Mouse (Mus musculus): ENCODE data around the gene Prkn. TPM values are rescaled to one million over a fixed set of nuclear protein-coding genes. Genes with fewer than 3 reads are reported as not detected.
A peak's percentile ranks its signal among the peaks of the same experiment; 100 is the strongest.

Prkn gene
- total and polyA plus RNA-seq, 3 experiments, result 4.5 to 10.6 (median 10.3) TPM

DNA sequence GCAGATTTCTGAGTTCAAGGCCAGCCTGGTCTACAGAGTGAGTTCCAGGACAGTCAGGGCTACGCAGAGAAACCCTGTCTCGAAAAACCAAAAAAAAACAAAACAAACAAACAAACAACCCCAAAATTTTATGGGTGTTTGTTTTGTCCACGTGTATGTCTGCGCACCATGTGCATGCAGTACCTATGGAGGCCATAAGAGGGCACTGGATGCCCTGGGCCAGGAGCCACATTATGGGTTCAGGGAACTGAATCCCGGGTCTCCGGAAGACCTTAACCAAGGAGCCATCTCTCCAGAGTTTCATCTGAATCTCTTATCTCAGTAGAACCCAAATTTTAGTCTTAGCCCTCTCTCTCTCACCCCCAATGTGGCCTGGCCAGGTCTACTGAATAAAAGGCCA is 1263.6 kb downstream of the Prkn start:
- TF ChIP-seq CTCF (IDR thresholded peaks at IDR 0.05) (peak; percentile 58), EP300 (IDR thresholded peaks at IDR 0.05; ENCODE audit: insufficient read depth, low read depth, low read length) (no peak), POLR2A (IDR thresholded peaks at IDR 0.05; ENCODE audit: insufficient read depth, low read depth, low read length) (no peak)
- H3K4me3 ChIP-seq, result no peak overlapping the region
- H3K27me3 ChIP-seq (ENCODE audit: control insufficient read depth, insufficient read depth, low read length), result no peaks in the 10 kb centered on the region
- H3K4me1 ChIP-seq (ENCODE audit: control insufficient read depth, insufficient read depth, low read length), result no peaks in the 10 kb centered on the region
- DNase-seq, result no peak
- H3K27ac ChIP-seq, result no peak overlapping the region
- 82% methylated on average over 6 of the region's 6 CpGs for WGBS
- intact Hi-C loops (cut with DNase I), result loop anchor here (5.0 kb wide), 1 partner anchor 109 kb away; no protein-coding TSS in a partner anchor
- H3K36me3 ChIP-seq (ENCODE audit: control insufficient read depth, insufficient read depth, low read length), result no peaks in the 10 kb centered on the region
- no peaks in the 10 kb centered on the region for H3K79me2 ChIP-seq (replicated peaks; ENCODE audit: control insufficient read depth, insufficient read depth, low read length)
- H3K9ac ChIP-seq (ENCODE audit: low read depth, low read length), result no peak overlapping the region

DNA sequence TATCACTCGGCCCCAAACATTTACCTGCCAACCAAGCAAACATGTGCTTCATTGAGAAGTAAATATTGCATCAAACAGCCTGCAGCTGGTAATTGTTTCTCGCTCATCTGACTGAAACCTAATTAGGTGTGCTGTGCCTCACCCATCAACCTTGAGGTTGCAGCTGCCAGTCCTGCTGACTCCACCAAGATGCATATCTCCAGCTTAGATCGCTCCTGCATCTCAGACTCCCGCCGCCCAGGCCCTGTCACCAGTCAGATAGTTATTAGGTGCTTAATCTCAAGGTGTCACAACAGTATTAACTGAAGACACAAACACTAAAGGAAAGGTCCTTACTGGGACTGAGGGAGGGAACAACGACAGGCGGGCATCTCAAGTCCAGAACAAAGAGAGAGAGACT is 1264.1 kb downstream of the Prkn start:
- WGBS, result 79% methylated on average over 7 of the region's 7 CpGs

GRCm38 (mm10) chr17:12104690-12105089 is 1264.5 kb downstream of the Prkn start:
- intact Hi-C loops (cut with DNase I), result loop anchor here (5.0 kb wide), 1 partner anchor 108 kb away; no protein-coding TSS in a partner anchor
- H3K9ac ChIP-seq (ENCODE audit: low read depth, low read length), result no peak overlapping the region

More for the DNA sequence above, 1264.1 kb downstream of the Prkn start:
- Histone ChIP-seq H3K4me3 (no peak overlapping the region), H3K4me1 (ENCODE audit: control insufficient read depth, insufficient read depth, low read length) (no peaks in the 10 kb centered on the region), H3K9ac (ENCODE audit: low read depth, low read length) (no peak overlapping the region), H3K27me3 (ENCODE audit: control insufficient read depth, insufficient read depth, low read length) (no peaks in the 10 kb centered on the region), H3K27ac (no peak overlapping the region), H3K36me3 (ENCODE audit: control insufficient read depth, insufficient read depth, low read length) (no peaks in the 10 kb centered on the region), H3K79me2 (replicated peaks; ENCODE audit: control insufficient read depth, insufficient read depth, low read length) (no peaks in the 10 kb centered on the region)
- intact Hi-C loops (cut with DNase I), result loop anchor here (5.0 kb wide), 1 partner anchor 108 kb away; no protein-coding TSS in a partner anchor
- TF ChIP-seq EP300 (IDR thresholded peaks at IDR 0.05; ENCODE audit: insufficient read depth, low read depth, low read length) (no peak), CTCF (IDR thresholded peaks at IDR 0.05) (no peak)
- DNase-seq, result no peak

DNA sequence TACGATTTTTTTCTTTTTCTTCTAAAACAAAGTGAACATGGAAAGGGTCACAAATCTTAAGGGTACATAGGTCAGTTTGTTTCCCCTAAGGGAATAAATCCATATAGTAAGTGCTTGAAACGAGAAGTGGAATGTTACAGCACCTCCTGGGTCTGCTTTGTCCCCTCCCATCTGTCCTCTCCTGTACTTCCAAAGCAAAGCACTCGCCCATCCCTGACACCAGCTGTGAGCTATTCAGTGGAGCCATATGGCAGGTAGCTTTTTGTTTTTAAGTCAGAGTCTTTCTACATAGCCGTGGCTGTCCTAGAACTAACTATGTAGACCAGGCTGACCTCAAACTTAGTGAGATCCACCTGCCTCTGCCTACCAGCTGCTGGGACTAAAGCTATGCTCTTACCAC is 1266.1 kb downstream of the Prkn start:
- TF ChIP-seq EP300 (IDR thresholded peaks at IDR 0.05; ENCODE audit: insufficient read depth, low read depth, low read length) (no peak), POLR2A (IDR thresholded peaks at IDR 0.05; ENCODE audit: insufficient read depth, low read depth, low read length) (no peak), CTCF (IDR thresholded peaks at IDR 0.05) (no peak)
- Histone ChIP-seq H3K27me3 (ENCODE audit: control insufficient read depth, insufficient read depth, low read length) (no peaks in the 10 kb centered on the region), H3K9ac (ENCODE audit: low read depth, low read length) (no peak overlapping the region), H3K4me1 (ENCODE audit: control insufficient read depth, insufficient read depth, low read length) (no peaks in the 10 kb centered on the region), H3K36me3 (ENCODE audit: control insufficient read depth, insufficient read depth, low read length) (no peaks in the 10 kb centered on the region), H3K4me3 (no peak overlapping the region), H3K27ac (no peak overlapping the region), H3K79me2 (replicated peaks; ENCODE audit: control insufficient read depth, insufficient read depth, low read length) (no peaks in the 10 kb centered on the region)
- intact Hi-C loops (cut with DNase I), result no loop called here
- 56% methylated on average over 4 of the region's 4 CpGs for WGBS
- DNase-seq, result no peak

More at GRCm38 (mm10) chr17:12104690-12105089, 1264.5 kb downstream of the Prkn start:
- Histone ChIP-seq H3K27me3 (ENCODE audit: control insufficient read depth, insufficient read depth, low read length) (no peaks in the 10 kb centered on the region), H3K4me1 (ENCODE audit: control insufficient read depth, insufficient read depth, low read length) (no peaks in the 10 kb centered on the region), H3K79me2 (replicated peaks; ENCODE audit: control insufficient read depth, insufficient read depth, low read length) (no peaks in the 10 kb centered on the region), H3K4me3 (no peak overlapping the region), H3K27ac (no peak overlapping the region), H3K36me3 (ENCODE audit: control insufficient read depth, insufficient read depth, low read length) (no peaks in the 10 kb centered on the region)
- no peak for DNase-seq
- TF ChIP-seq CTCF (IDR thresholded peaks at IDR 0.05), result no peak
- no peak for TF ChIP-seq POLR2A (IDR thresholded peaks at IDR 0.05; ENCODE audit: insufficient read depth, low read depth, low read length)
- no peak for TF ChIP-seq EP300 (IDR thresholded peaks at IDR 0.05; ENCODE audit: insufficient read depth, low read depth, low read length)
- WGBS, result 78% methylated on average over 6 of the region's 6 CpGs

Other genes starting within 250 kb of the Prkn start
- gene Pacrg, start 73 bp upstream of the Prkn start, total RNA-seq (2021), result 1 to 10 TPM in 1 of 2 experiments, under 1 TPM in 1; 0.89 to 1.0 TPM
- 0.45 and 0.94 TPM in 2 replicates for gene Pacrg, start 73 bp upstream of the Prkn start, polyA plus RNA-seq (2012; rRNA removed)